Mouse (Mus musculus) neural tube, embryonic 14.5 days (tissue): ENCODE measurements around the gene Dlgap3. TPM values are rescaled to one million over a fixed set of nuclear protein-coding genes. Genes with fewer than 3 reads are reported as not detected.
A peak's percentile ranks its signal among the peaks of the same experiment; 100 is the strongest.

ENCODE experiments used
- ATAC-seq: fragments of 200-750 bp; cut with Nextera tagmentation; 2 replicates; pipeline ENCODE4 v1.8.0; 2017; ENCODE audit warnings: low read depth, mild to moderate bottlenecking, moderate TSS enrichment, moderate library complexity
- H3K27ac ChIP-seq: fragments of 300-500 bp; sonication (generic); 2 replicates; pipeline ENCODE4 v1.5.1; 2014; ENCODE audit warnings: low read depth, mild to moderate bottlenecking, control low read depth, low read length, moderate library complexity, mixed read lengths
- H3K27me3 ChIP-seq: fragments of 300-500 bp; sonication (generic); 2 replicates; pipeline ENCODE4 v1.6.1; 2014; ENCODE audit warnings: low read length; ENCODE audit not compliant: control insufficient read depth, insufficient read depth
- H3K36me3 ChIP-seq: fragments of 300-500 bp; sonication (generic); 2 replicates; pipeline ENCODE4 v1.6.1; 2014; ENCODE audit warnings: low read length, mixed read lengths; ENCODE audit not compliant: control insufficient read depth, insufficient read depth
- H3K4me1 ChIP-seq: fragments of 300-500 bp; sonication (generic); 2 replicates; pipeline ENCODE4 v1.6.1; 2014; ENCODE audit warnings: low read length; ENCODE audit not compliant: control insufficient read depth, insufficient read depth
- H3K4me2 ChIP-seq: fragments of 300-500 bp; sonication (generic); 2 replicates; pipeline ENCODE4 v1.6.1; 2014; ENCODE audit warnings: mild to moderate bottlenecking, low read depth, low read length, control low read depth
- H3K4me3 ChIP-seq: fragments of 300-500 bp; sonication (generic); 2 replicates; pipeline ENCODE4 v1.5.1; 2014; ENCODE audit warnings: low read depth, low read length, control low read depth, mixed read lengths
- H3K9ac ChIP-seq: fragments of 300-500 bp; sonication (generic); replicated peaks from 2 replicates; pipeline ENCODE4 v1.6.1; 2014; ENCODE audit warnings: low read depth, mild to moderate bottlenecking, control low read depth, low read length, mixed read lengths
- H3K9me3 ChIP-seq: fragments of 300-500 bp; sonication (generic); 2 replicates; pipeline ENCODE4 v1.6.1; 2016; ENCODE audit warnings: low read length; ENCODE audit not compliant: control insufficient read depth
- WGBS: fragments of 180-500 bp; shearing (Covaris S2); extraction: QIAGEN DNeasy Blood & Tissue Kit; methylation state at CpG from one replicate; pipeline ENCODE4 v1.1.7; 2014; 5-methylcytosine and 5-hydroxymethylcytosine counted together
- polyA plus RNA-seq: library from polyadenylated mRNA; unstranded; fragments of >200 nt; fragmentation: Nextera tagmentation; extraction: Ambion mirVana; gene quantifications from 2 replicates; pipeline ENCODE4 v1.2.1, GENCODE M21; 2014

The Dlgap3 gene
- polyA plus RNA-seq, 1 experiment from 2014 or later: 26.0 TPM

- Histone ChIP-seq H3K4me2 (no peak overlapping the region), H3K27me3 (no peaks in the 10 kb centered on the region), H3K4me3 (no peak overlapping the region), H3K9ac (no peak overlapping the region), H3K27ac (no peak overlapping the region), H3K4me1 (no peaks in the 10 kb centered on the region), H3K9me3 (no peaks in the 10 kb centered on the region), H3K36me3 (no peaks in the 10 kb centered on the region)
- WGBS: 62% methylated on average over 5 of the region's 5 CpGs
- no peak for ATAC-seq
Measured at GRCm38 (mm10) chr4:127155757-127156156, 13.2 kb upstream of the Dlgap3 start.

DNA sequence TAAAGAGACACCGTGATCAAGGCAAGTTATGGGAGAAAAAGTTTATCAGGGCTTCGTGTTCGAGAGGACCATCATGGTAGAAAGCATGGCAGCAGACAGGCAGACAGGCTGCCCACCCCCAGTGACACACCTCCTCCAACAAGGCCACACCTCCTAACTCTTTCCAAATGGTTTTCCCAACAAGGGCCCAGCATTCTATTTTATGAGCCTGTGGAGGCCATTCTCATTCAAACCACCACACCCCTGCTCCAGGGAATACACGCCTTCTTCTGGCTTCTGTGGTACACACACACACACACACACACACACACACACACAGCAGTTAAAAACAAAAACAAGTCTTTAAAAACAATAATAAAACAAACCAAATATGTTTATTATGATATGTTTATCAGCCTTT is 11.3 kb upstream of the Dlgap3 start:
- Histone ChIP-seq H3K4me1 (no peaks in the 10 kb centered on the region), H3K9ac (no peak overlapping the region), H3K9me3 (no peaks in the 10 kb centered on the region), H3K27ac (no peak overlapping the region), H3K27me3 (no peaks in the 10 kb centered on the region), H3K4me2 (no peak overlapping the region), H3K4me3 (no peak overlapping the region), H3K36me3 (no peaks in the 10 kb centered on the region)
- WGBS: 82% methylated on average over 4 of the region's 4 CpGs
- no peak for ATAC-seq

DNA sequence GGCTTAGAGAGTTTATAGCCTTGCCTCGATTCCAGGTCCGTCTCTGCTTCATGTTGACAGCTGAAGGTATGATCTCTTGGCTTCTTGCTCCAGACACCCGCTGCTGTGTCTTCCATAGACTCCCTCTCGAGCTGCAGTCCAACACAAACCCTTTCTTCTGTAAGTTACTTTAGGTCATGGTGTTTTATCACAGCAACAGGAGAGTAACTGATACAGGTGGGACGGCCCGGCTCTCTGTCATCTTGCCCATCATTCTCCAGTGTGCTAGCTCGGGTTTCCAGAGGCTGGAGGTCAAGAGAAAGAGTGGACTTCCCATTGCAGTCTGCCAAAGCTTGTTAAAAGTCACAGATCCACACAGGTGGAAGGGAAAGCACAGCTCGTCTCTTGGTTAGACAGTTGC is 5.1 kb upstream of the Dlgap3 start:
- H3K36me3 ChIP-seq: no peaks in the 10 kb centered on the region
- H3K27me3 ChIP-seq: peaks cover 4% of the 10 kb centered on the region; the same call in 1 of the 2 replicates
- H3K9me3 ChIP-seq: no peaks in the 10 kb centered on the region
- H3K4me1 ChIP-seq: 0 out of 2 replicates have a peak, but pooled peaks cover 5% of the 10 kb centered on the region
- no peak overlapping the region for H3K27ac ChIP-seq
- no peak for ATAC-seq
- H3K4me3 ChIP-seq: no peak overlapping the region
- WGBS: 70% methylated on average over 8 of the region's 8 CpGs
- H3K4me2 ChIP-seq: no peak overlapping the region
- H3K9ac ChIP-seq: no peak overlapping the region

DNA sequence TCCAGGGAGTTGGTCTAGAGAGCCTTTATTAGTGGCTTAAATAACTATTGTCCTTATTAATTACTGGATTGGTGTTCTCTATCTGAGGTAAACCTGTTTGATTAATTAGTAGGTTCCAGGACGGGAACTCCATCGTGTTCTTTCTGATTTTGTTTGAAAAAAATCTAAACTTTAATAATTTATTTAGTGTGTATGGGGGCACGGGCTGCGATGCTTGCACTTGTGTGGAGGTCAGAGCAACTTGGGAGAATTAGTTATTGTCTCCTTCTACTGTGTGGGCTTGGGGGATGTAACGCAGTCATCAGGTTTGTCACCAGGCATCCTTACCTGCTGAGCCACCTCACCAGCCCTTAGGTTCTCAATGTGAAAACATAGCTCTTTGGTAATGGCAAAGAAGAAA is 1.9 kb upstream of the Dlgap3 start:
- Histone ChIP-seq H3K9me3 (no peaks in the 10 kb centered on the region), H3K27ac (no peak overlapping the region), H3K4me3 (no peak overlapping the region), H3K27me3 (peaks cover 4% of the 10 kb centered on the region; the same call in 1 of the 2 replicates), H3K9ac (no peak overlapping the region), H3K36me3 (no peaks in the 10 kb centered on the region), H3K4me2 (no peak overlapping the region), H3K4me1 (peaks cover 24% of the 10 kb centered on the region)
- no peak for ATAC-seq
- WGBS: 77% methylated on average over 5 of the region's 5 CpGs

DNA sequence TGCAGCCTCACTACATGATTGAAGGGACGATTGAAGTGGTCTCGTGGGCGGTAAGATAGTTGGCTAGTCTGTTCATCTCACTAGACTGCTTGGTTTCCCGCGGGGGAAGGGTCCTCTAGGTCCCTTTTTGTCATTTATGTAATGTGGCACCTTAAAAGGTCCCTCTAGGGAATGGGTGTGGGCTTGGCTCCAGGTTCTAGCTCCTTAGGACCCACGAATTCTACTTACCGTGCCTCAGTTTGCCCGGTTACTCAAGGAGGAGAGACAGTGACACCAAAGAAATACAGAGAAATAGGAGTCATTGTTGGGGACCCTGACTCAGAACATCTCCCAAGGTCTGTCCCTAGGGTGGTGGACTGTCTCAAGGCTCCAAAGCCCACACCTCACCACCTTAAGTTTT is 1.3 kb upstream of the Dlgap3 start:
- no peak overlapping the region for H3K27ac ChIP-seq
- WGBS: 19% methylated on average over 8 of the region's 8 CpGs
- H3K4me2 ChIP-seq: peak overlapping the region; percentile 98
- peaks cover 25% of the 10 kb centered on the region for H3K4me1 ChIP-seq
- no peak for ATAC-seq
- 0 out of 2 replicates have a peak overlapping the region, but pooled peaks have one; percentile 86 for H3K4me3 ChIP-seq
- H3K9me3 ChIP-seq: no peaks in the 10 kb centered on the region
- peak overlapping the region; percentile 93 for H3K9ac ChIP-seq
- peaks cover 4% of the 10 kb centered on the region; the same call in 1 of the 2 replicates for H3K27me3 ChIP-seq
- H3K36me3 ChIP-seq: no peaks in the 10 kb centered on the region

GRCm38 (mm10) chr4:127168211-127168913 is 642 bp upstream of the Dlgap3 start:
- peaks cover 29% of the 10 kb centered on the region for H3K4me1 ChIP-seq

GRCm38 (mm10) chr4:127169346-127170221 is 580 bp downstream of the Dlgap3 start:
- peaks cover 4% of the 10 kb centered on the region; the same call in 1 of the 2 replicates for H3K27me3 ChIP-seq
- peak; percentile 68 for ATAC-seq
- H3K27ac ChIP-seq: peak overlapping the region; percentile 80
- H3K4me3 ChIP-seq: peak overlapping the region; percentile 86
- peaks cover 29% of the 10 kb centered on the region for H3K4me1 ChIP-seq
- no peaks in the 10 kb centered on the region for H3K9me3 ChIP-seq
- H3K4me2 ChIP-seq: peak overlapping the region; percentile 98
- H3K36me3 ChIP-seq: no peaks in the 10 kb centered on the region
- 2% methylated on average over 51 of the region's 51 CpGs for WGBS
- H3K9ac ChIP-seq: peak overlapping the region; percentile 93

More at GRCm38 (mm10) chr4:127168211-127168913, 642 bp upstream of the Dlgap3 start:
- Histone ChIP-seq H3K9me3 (no peaks in the 10 kb centered on the region), H3K9ac (peak overlapping the region; percentile 93), H3K27ac (peak overlapping the region; percentile 80), H3K4me2 (peak overlapping the region; percentile 98), H3K4me3 (peak overlapping the region; percentile 86), H3K27me3 (peaks cover 4% of the 10 kb centered on the region; the same call in 1 of the 2 replicates), H3K36me3 (no peaks in the 10 kb centered on the region)
- WGBS: under 1% methylated on average over 39 of the region's 39 CpGs
- peak; percentile 70 for ATAC-seq

- no peak overlapping the region for H3K4me3 ChIP-seq
- H3K27ac ChIP-seq: no peak overlapping the region
- H3K9me3 ChIP-seq: no peaks in the 10 kb centered on the region
- peak overlapping the region; percentile 98; the same call in 1 of the 2 replicates for H3K4me2 ChIP-seq
- WGBS: 28% methylated on average over 5 of the region's 5 CpGs
- H3K27me3 ChIP-seq: peaks cover 4% of the 10 kb centered on the region; the same call in 1 of the 2 replicates
- no peak for ATAC-seq
- H3K4me1 ChIP-seq: peaks cover 29% of the 10 kb centered on the region
- H3K9ac ChIP-seq: no peak overlapping the region
- H3K36me3 ChIP-seq: no peaks in the 10 kb centered on the region
Measured at GRCm38 (mm10) chr4:127170866-127171265, 1.9 kb downstream of the Dlgap3 start.
